Mouse (Mus musculus) hindbrain, embryonic 12.5 days (tissue): ENCODE results near the gene Ppp2r3d. TPM values are rescaled to one million over a fixed set of nuclear protein-coding genes. Genes with fewer than 3 reads are reported as not detected.
"Not testable (repeated sequence)": the region's sequence is repeated elsewhere in the genome, so short reads cannot be mapped to it uniquely, and the experiment has no call there.

ENCODE experiments used
- ATAC-seq: fragments of 200-750 bp; cut with Nextera tagmentation; 2 replicates; pipeline ENCODE4 v1.8.0; 2017; ENCODE audit warnings: moderate TSS enrichment; ENCODE audit not compliant: low FRiP score
- H3K27ac ChIP-seq: fragments of 300-500 bp; sonication (generic); 2 replicates; pipeline ENCODE4 v1.5.1; 2016; ENCODE audit warnings: mild to moderate bottlenecking
- H3K27me3 ChIP-seq: fragments of 300-500 bp; sonication (generic); 2 replicates; pipeline ENCODE4 v1.6.1; 2016; ENCODE audit warnings: mild to moderate bottlenecking
- H3K36me3 ChIP-seq: fragments of 300-500 bp; sonication (generic); 2 replicates; pipeline ENCODE4 v1.6.1; 2016; ENCODE audit warnings: mild to moderate bottlenecking
- H3K4me1 ChIP-seq: fragments of 300-500 bp; sonication (generic); 2 replicates; pipeline ENCODE4 v1.6.1; 2016
- H3K4me2 ChIP-seq: fragments of 300-500 bp; sonication (generic); replicated peaks from 2 replicates; pipeline ENCODE4 v1.6.1; 2016; ENCODE audit warnings: mild to moderate bottlenecking
- H3K4me3 ChIP-seq: fragments of 300-500 bp; sonication (generic); 2 replicates; pipeline ENCODE4 v1.5.1; 2016; ENCODE audit warnings: mild to moderate bottlenecking
- H3K9ac ChIP-seq: fragments of 300-500 bp; sonication (generic); 2 replicates; pipeline ENCODE4 v1.6.1; 2016; ENCODE audit warnings: mild to moderate bottlenecking, moderate library complexity
- H3K9me3 ChIP-seq: fragments of 300-500 bp; sonication (generic); replicated peaks from 2 replicates; pipeline ENCODE4 v1.6.1; 2016; ENCODE audit warnings: mild to moderate bottlenecking
- WGBS: fragments of 180-500 bp; shearing (Covaris S2); methylation state at CpG from one replicate; pipeline ENCODE4 v1.1.7; 2016; 5-methylcytosine and 5-hydroxymethylcytosine counted together
- polyA plus RNA-seq: library from polyadenylated mRNA; unstranded; fragments of >200 nt; fragmentation: Nextera tagmentation; extraction: Ambion mirVana; gene quantifications from 2 replicates; pipeline ENCODE4 v1.2.1, GENCODE M21; 2016

Gene Ppp2r3d
- 186 and 188 TPM in 2 replicates for polyA plus RNA-seq

- no peak within 1 kb of the TSS for H3K27ac ChIP-seq
- no peak within 1 kb of the TSS for H3K9ac ChIP-seq
- no peaks in the 10 kb centered on the region for H3K4me1 ChIP-seq
- no peak within 1 kb of the TSS for H3K4me2 ChIP-seq
- ATAC-seq = peak; percentile 60; the same call in 1 of the 2 replicates
- H3K36me3 ChIP-seq = peaks cover 20% of the 10 kb centered on the region
- H3K9me3 ChIP-seq = peaks cover 7% of the 10 kb centered on the region
- 98% methylated on average over 22 of the region's 22 CpGs for WGBS
- H3K4me3 ChIP-seq = no peak within 1 kb of the TSS
- no peaks in the 10 kb centered on the region for H3K27me3 ChIP-seq
These were observed at the start of gene Ppp2r3d for GRCm38 (mm10) chr9:124476096-124476902. Ppp2r3d (minus strand) TSS chr9:124476898.

GRCm38 (mm10) chr9:124493693-124494092 is 17.0 kb upstream of the Ppp2r3d start, which contains the start of gene Gm21836:
Gm21836 (minus strand) TSS chr9:124493793.
- not testable (repeated sequence) for H3K4me2 ChIP-seq, H3K9me3 ChIP-seq, H3K27ac ChIP-seq, H3K27me3 ChIP-seq, H3K9ac ChIP-seq, H3K4me3 ChIP-seq, ATAC-seq, H3K36me3 ChIP-seq, H3K4me1 ChIP-seq
- 92% methylated on average over 2 of the region's 2 CpGs for WGBS

GRCm38 (mm10) chr9:124480361-124480980 is 3.8 kb upstream of the Ppp2r3d start:
- WGBS = 59% methylated on average over 13 of the region's 15 CpGs
- not testable (repeated sequence) for H3K9ac ChIP-seq, ATAC-seq, H3K9me3 ChIP-seq, H3K27ac ChIP-seq, H3K4me2 ChIP-seq, H3K27me3 ChIP-seq, H3K4me3 ChIP-seq, H3K4me1 ChIP-seq
- H3K36me3 ChIP-seq = peaks cover 13% of the 10 kb centered on the region

- Histone ChIP-seq H3K27me3 (no peaks in the 10 kb centered on the region), H3K9me3 (peaks cover 7% of the 10 kb centered on the region), H3K9ac (no peak overlapping the region), H3K4me1 (no peaks in the 10 kb centered on the region), H3K27ac (no peak overlapping the region), H3K4me2 (no peak overlapping the region), H3K36me3 (peaks cover 20% of the 10 kb centered on the region), H3K4me3 (no peak overlapping the region)
- WGBS = 83% methylated on average over 3 of the region's 3 CpGs
- ATAC-seq = no peak
These were observed 1.4 kb upstream of the Ppp2r3d start for GRCm38 (mm10) chr9:124478081-124478480.

- Histone ChIP-seq H3K4me3 (no peak overlapping the region), H3K4me1 (no peaks in the 10 kb centered on the region), H3K9ac (no peak overlapping the region), H3K27ac (no peak overlapping the region), H3K27me3 (no peaks in the 10 kb centered on the region), H3K9me3 (peaks cover 7% of the 10 kb centered on the region), H3K4me2 (no peak overlapping the region), H3K36me3 (peaks cover 20% of the 10 kb centered on the region)
- WGBS = 86% methylated on average over 15 of the region's 15 CpGs
- peak; percentile 32; the same call in 1 of the 2 replicates for ATAC-seq
These were observed 1.0 kb downstream of the Ppp2r3d start for GRCm38 (mm10) chr9:124475689-124476088.

GRCm38 (mm10) chr9:124456572-124456971 is 20.1 kb downstream of the Ppp2r3d start:
- 6% methylated on average over 1 of the region's 1 CpGs for WGBS
- no peaks in the 10 kb centered on the region for H3K4me1 ChIP-seq

GRCm38 (mm10) chr9:124442533-124442855 is 34.2 kb downstream of the Ppp2r3d start:
- H3K4me3 ChIP-seq = no peak overlapping the region
- no peaks in the 10 kb centered on the region for H3K4me1 ChIP-seq
- peaks cover 37% of the 10 kb centered on the region for H3K36me3 ChIP-seq
- no peak for ATAC-seq
- no peak overlapping the region for H3K27ac ChIP-seq
- no peak overlapping the region for H3K4me2 ChIP-seq
- H3K27me3 ChIP-seq = no peaks in the 10 kb centered on the region
- WGBS = 97% methylated on average over 15 of the region's 15 CpGs
- no peak overlapping the region for H3K9ac ChIP-seq
- H3K9me3 ChIP-seq = peaks cover 34% of the 10 kb centered on the region

More at GRCm38 (mm10) chr9:124456572-124456971, 20.1 kb downstream of the Ppp2r3d start:
- H3K36me3 ChIP-seq = no peaks in the 10 kb centered on the region
- no peak overlapping the region for H3K4me2 ChIP-seq
- ATAC-seq = no peak
- H3K27ac ChIP-seq = no peak overlapping the region
- H3K9ac ChIP-seq = no peak overlapping the region
- no peak overlapping the region for H3K4me3 ChIP-seq
- H3K9me3 ChIP-seq = no peaks in the 10 kb centered on the region
- H3K27me3 ChIP-seq = no peaks in the 10 kb centered on the region

- no peak overlapping the region for H3K4me3 ChIP-seq
- H3K27me3 ChIP-seq = no peaks in the 10 kb centered on the region
- H3K27ac ChIP-seq = no peak overlapping the region
- ATAC-seq = peak; percentile 49; the same call in 1 of the 2 replicates
- peaks cover 34% of the 10 kb centered on the region for H3K9me3 ChIP-seq
- peaks cover 37% of the 10 kb centered on the region for H3K36me3 ChIP-seq
- H3K4me2 ChIP-seq = no peak overlapping the region
- 98% methylated on average over 45 of the region's 45 CpGs for WGBS
- no peak overlapping the region for H3K9ac ChIP-seq
- no peaks in the 10 kb centered on the region for H3K4me1 ChIP-seq
These were observed 34.8 kb downstream of the Ppp2r3d start for GRCm38 (mm10) chr9:124441681-124442532.

GRCm38 (mm10) chr9:124440724-124441045 is 36.0 kb downstream of the Ppp2r3d start:
- H3K4me1 ChIP-seq = no peaks in the 10 kb centered on the region
- no peak overlapping the region for H3K4me2 ChIP-seq
- peaks cover 34% of the 10 kb centered on the region for H3K9me3 ChIP-seq
- H3K9ac ChIP-seq = no peak overlapping the region
- H3K4me3 ChIP-seq = no peak overlapping the region
- H3K27ac ChIP-seq = no peak overlapping the region
- H3K36me3 ChIP-seq = peaks cover 37% of the 10 kb centered on the region
- no peaks in the 10 kb centered on the region for H3K27me3 ChIP-seq
- ATAC-seq = no peak; the same call in 1 of the 2 replicates
- WGBS = 74% methylated on average over 14 of the region's 14 CpGs

GRCm38 (mm10) chr9:124439848-124440723 is 36.6 kb downstream of the Ppp2r3d start:
- peaks cover 37% of the 10 kb centered on the region for H3K36me3 ChIP-seq
- no peak overlapping the region for H3K4me3 ChIP-seq
- peak; percentile 78 for ATAC-seq
- H3K27me3 ChIP-seq = no peaks in the 10 kb centered on the region
- no peaks in the 10 kb centered on the region for H3K4me1 ChIP-seq
- H3K9me3 ChIP-seq = peaks cover 34% of the 10 kb centered on the region
- no peak overlapping the region for H3K27ac ChIP-seq
- no peak overlapping the region for H3K4me2 ChIP-seq
- 91% methylated on average over 26 of the region's 29 CpGs for WGBS
- H3K9ac ChIP-seq = no peak overlapping the region

GRCm38 (mm10) chr9:124439403-124439847 is 37.3 kb downstream of the Ppp2r3d start:
- Histone ChIP-seq H3K36me3 (peaks cover 37% of the 10 kb centered on the region), H3K4me1 (no peaks in the 10 kb centered on the region), H3K9me3 (peaks cover 34% of the 10 kb centered on the region), H3K4me3 (no peak overlapping the region), H3K27me3 (no peaks in the 10 kb centered on the region), H3K27ac (no peak overlapping the region), H3K4me2 (no peak overlapping the region), H3K9ac (no peak overlapping the region)
- peak; percentile 69 for ATAC-seq
- 94% methylated on average over 13 of the region's 13 CpGs for WGBS
